Mouse (Mus musculus): ENCODE measurements around the gene Sapcd1. TPM values are rescaled to one million over a fixed set of nuclear protein-coding genes. Genes with fewer than 3 reads are reported as not detected.

The Sapcd1 gene
- polyA plus RNA-seq, 1 experiment from 2014 or later: 3.2 TPM

GRCm38 (mm10) chr17:35031880-35032279 is 4.1 kb upstream of the Sapcd1 start:
- H3K4me2 ChIP-seq (replicated peaks; ENCODE audit: low read depth): no peak overlapping the region
- no peak overlapping the region for H3K9ac ChIP-seq (ENCODE audit: low read depth, low read length)
- no peaks in the 10 kb centered on the region for H3K9me3 ChIP-seq (ENCODE audit: control insufficient read depth)
- WGBS: 85% methylated on average over 7 of the region's 7 CpGs
- no peaks in the 10 kb centered on the region for H3K4me1 ChIP-seq (replicated peaks; ENCODE audit: control insufficient read depth, insufficient read depth, low read length)
- H3K36me3 ChIP-seq (ENCODE audit: control insufficient read depth, insufficient read depth): no peaks in the 10 kb centered on the region
- H3K27ac ChIP-seq (ENCODE audit: low read depth, low read length): no peak overlapping the region
- H3K27me3 ChIP-seq (replicated peaks; ENCODE audit: control insufficient read depth, insufficient read depth, low read length): no peaks in the 10 kb centered on the region
- no peak overlapping the region for H3K4me3 ChIP-seq (ENCODE audit: low read depth, low read length)
- TF ChIP-seq CTCF (IDR thresholded peaks at IDR 0.05; ENCODE audit: low read depth): no peak
- no peak for ATAC-seq

DNA sequence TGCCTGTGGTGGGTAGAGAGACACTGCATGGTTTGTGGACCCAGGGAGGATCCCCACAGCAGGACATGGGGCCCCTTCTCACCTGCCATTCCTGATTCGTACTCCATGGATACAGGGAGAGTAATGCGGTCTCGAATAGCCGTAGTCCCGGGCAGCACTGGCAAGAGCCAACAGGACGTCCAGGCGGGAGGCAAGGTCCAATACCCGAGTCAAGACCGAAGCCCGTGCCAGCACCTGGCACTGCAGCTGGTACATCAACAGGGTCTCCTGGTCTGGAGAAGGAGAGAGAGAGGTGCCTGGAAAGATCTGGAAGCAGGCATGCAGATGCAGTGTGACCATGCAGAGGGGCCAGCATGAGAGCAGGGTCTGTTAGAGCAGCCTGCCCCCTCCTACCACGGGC is 3.5 kb upstream of the Sapcd1 start:
- WGBS: 90% methylated on average over 11 of the region's 11 CpGs
- no peak for TF ChIP-seq CTCF (IDR thresholded peaks at IDR 0.05; ENCODE audit: low read depth)
- no peaks in the 10 kb centered on the region for H3K36me3 ChIP-seq (ENCODE audit: control insufficient read depth, insufficient read depth)
- H3K27me3 ChIP-seq (replicated peaks; ENCODE audit: control insufficient read depth, insufficient read depth, low read length): no peaks in the 10 kb centered on the region
- H3K9me3 ChIP-seq (ENCODE audit: control insufficient read depth): no peaks in the 10 kb centered on the region
- no peak overlapping the region for H3K27ac ChIP-seq (ENCODE audit: low read depth, low read length)
- no peaks in the 10 kb centered on the region for H3K4me1 ChIP-seq (replicated peaks; ENCODE audit: control insufficient read depth, insufficient read depth, low read length)
- H3K4me3 ChIP-seq (ENCODE audit: low read depth, low read length): no peak overlapping the region
- H3K9ac ChIP-seq (ENCODE audit: low read depth, low read length): no peak overlapping the region
- no peak overlapping the region for H3K4me2 ChIP-seq (replicated peaks; ENCODE audit: low read depth)
- no peak for ATAC-seq

GRCm38 (mm10) chr17:35029691-35030532 is 2.1 kb upstream of the Sapcd1 start:
- WGBS: 41% methylated on average over 19 of the region's 19 CpGs
- no peak for ATAC-seq
- Histone ChIP-seq H3K27me3 (replicated peaks; ENCODE audit: control insufficient read depth, insufficient read depth, low read length) (no peaks in the 10 kb centered on the region), H3K9ac (ENCODE audit: low read depth, low read length) (0 out of 2 replicates have a peak overlapping the region, but pooled peaks have one; percentile 7), H3K4me2 (replicated peaks; ENCODE audit: low read depth) (no peak overlapping the region), H3K36me3 (ENCODE audit: control insufficient read depth, insufficient read depth) (no peaks in the 10 kb centered on the region), H3K9me3 (ENCODE audit: control insufficient read depth) (no peaks in the 10 kb centered on the region), H3K4me1 (replicated peaks; ENCODE audit: control insufficient read depth, insufficient read depth, low read length) (no peaks in the 10 kb centered on the region), H3K4me3 (ENCODE audit: low read depth, low read length) (no peak overlapping the region), H3K27ac (ENCODE audit: low read depth, low read length) (no peak overlapping the region)
- TF ChIP-seq CTCF (IDR thresholded peaks at IDR 0.05; ENCODE audit: low read depth): peak; percentile 74

DNA sequence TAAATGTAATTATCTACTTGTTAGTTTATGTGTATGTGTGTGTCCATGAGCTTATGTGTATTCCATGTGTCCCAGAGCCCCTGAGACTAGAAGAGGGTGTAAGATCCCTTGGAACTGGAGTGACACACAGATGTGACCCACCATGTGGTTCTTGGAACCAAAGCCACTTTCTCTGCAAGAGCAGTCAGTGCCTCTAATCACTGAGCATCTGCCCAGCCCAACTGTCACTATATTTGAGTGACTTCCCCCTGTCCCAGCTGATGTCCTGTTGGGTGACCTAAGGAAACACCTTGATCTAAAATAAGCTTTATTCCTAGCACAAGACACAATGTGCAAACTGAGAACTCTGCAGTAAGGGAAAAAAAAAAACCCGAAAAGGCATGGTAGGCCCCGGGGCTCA is 499 bp upstream of the Sapcd1 start:
- ATAC-seq: no peak
- no peak overlapping the region for H3K9ac ChIP-seq (ENCODE audit: low read depth, low read length)
- H3K27ac ChIP-seq (ENCODE audit: low read depth, low read length): no peak overlapping the region
- 67% methylated on average over 2 of the region's 2 CpGs for WGBS
- no peaks in the 10 kb centered on the region for H3K27me3 ChIP-seq (replicated peaks; ENCODE audit: control insufficient read depth, insufficient read depth, low read length)
- no peak overlapping the region for H3K4me3 ChIP-seq (ENCODE audit: low read depth, low read length)
- H3K4me1 ChIP-seq (replicated peaks; ENCODE audit: control insufficient read depth, insufficient read depth, low read length): no peaks in the 10 kb centered on the region; the same call in 1 of the 2 replicates
- no peak for TF ChIP-seq CTCF (IDR thresholded peaks at IDR 0.05; ENCODE audit: low read depth)
- H3K9me3 ChIP-seq (ENCODE audit: control insufficient read depth): no peaks in the 10 kb centered on the region
- no peaks in the 10 kb centered on the region for H3K36me3 ChIP-seq (ENCODE audit: control insufficient read depth, insufficient read depth)
- H3K4me2 ChIP-seq (replicated peaks; ENCODE audit: low read depth): no peak overlapping the region

- ATAC-seq: no peak
- H3K4me1 ChIP-seq (replicated peaks; ENCODE audit: control insufficient read depth, insufficient read depth, low read length): no peaks in the 10 kb centered on the region; the same call in 1 of the 2 replicates
- no peak overlapping the region for H3K4me3 ChIP-seq (ENCODE audit: low read depth, low read length)
- no peak overlapping the region for H3K27ac ChIP-seq (ENCODE audit: low read depth, low read length)
- H3K27me3 ChIP-seq (replicated peaks; ENCODE audit: control insufficient read depth, insufficient read depth, low read length): no peaks in the 10 kb centered on the region
- TF ChIP-seq CTCF (IDR thresholded peaks at IDR 0.05; ENCODE audit: low read depth): peak; percentile 2; the same call in 1 of the 2 replicates
- 75% methylated on average over 5 of the region's 5 CpGs for WGBS
- no peaks in the 10 kb centered on the region for H3K9me3 ChIP-seq (ENCODE audit: control insufficient read depth)
- H3K9ac ChIP-seq (ENCODE audit: low read depth, low read length): no peak overlapping the region
- H3K36me3 ChIP-seq (ENCODE audit: control insufficient read depth, insufficient read depth): no peaks in the 10 kb centered on the region
- H3K4me2 ChIP-seq (replicated peaks; ENCODE audit: low read depth): no peak overlapping the region
Measured at GRCm38 (mm10) chr17:35026206-35026605, 1.6 kb downstream of the Sapcd1 start.

DNA sequence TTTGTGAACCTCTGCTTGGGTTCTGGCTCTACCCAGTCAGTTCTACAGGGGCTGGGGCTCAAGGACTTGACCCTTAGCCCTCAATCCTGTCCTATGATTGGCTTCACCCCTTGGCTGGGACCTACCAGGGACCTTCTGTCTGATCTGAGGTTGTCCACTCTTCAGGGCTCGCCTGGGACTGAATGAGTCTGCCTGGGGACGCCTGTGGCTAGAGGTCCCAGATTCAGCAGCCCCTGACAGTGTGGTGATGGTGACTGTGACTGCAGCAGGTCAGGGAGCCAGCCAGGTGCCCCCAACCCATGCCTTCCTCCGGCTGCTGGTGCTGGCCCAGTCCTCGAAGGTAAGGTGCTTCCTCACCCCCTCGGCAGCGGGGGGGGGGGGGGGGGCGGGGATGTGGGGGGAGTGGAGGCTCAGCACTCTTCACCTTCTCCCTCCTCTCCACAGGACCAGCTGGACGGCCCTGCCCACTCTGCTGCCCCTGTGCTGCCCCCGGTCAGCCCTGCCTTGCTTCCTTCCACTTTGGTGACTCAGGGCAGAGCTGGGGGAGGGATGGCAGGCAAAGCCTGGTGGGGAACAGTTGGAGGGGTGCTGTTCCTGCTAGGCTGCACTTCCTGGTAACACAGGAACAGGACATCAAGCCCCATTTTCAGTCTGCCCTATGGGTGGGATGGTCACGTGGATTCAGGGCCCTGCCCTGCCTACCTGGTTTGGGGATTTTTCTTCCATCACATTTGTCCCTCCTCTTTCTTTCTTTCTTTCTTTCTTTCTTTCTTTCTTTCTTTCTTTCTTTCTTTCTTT is 2.9 kb downstream of the Sapcd1 start:
- Histone ChIP-seq H3K36me3 (ENCODE audit: control insufficient read depth, insufficient read depth) (no peaks in the 10 kb centered on the region), H3K9me3 (ENCODE audit: control insufficient read depth) (no peaks in the 10 kb centered on the region), H3K9ac (ENCODE audit: low read depth, low read length) (no peak overlapping the region; the same call in 1 of the 2 replicates), H3K27me3 (replicated peaks; ENCODE audit: control insufficient read depth, insufficient read depth, low read length) (no peaks in the 10 kb centered on the region), H3K4me2 (replicated peaks; ENCODE audit: low read depth) (no peak overlapping the region), H3K4me1 (replicated peaks; ENCODE audit: control insufficient read depth, insufficient read depth, low read length) (no peaks in the 10 kb centered on the region; the same call in 1 of the 2 replicates), H3K27ac (ENCODE audit: low read depth, low read length) (no peak overlapping the region), H3K4me3 (ENCODE audit: low read depth, low read length) (no peak overlapping the region)
- no peak for TF ChIP-seq CTCF (IDR thresholded peaks at IDR 0.05; ENCODE audit: low read depth)
- 73% methylated on average over 7 of the region's 10 CpGs for WGBS
- no peak for ATAC-seq
